Mouse (Mus musculus) inflammation-experienced regulatory T-cells, adult 6 months (primary cell): ENCODE data around the gene Kalrn. TPM values are rescaled to one million over a fixed set of nuclear protein-coding genes. Genes with fewer than 3 reads are reported as not detected.
"Not testable (repeated sequence)": the region's sequence is repeated elsewhere in the genome, so short reads cannot be mapped to it uniquely, and the experiment has no call there.

ENCODE experiments used
- ATAC-seq: one replicate; pipeline ENCODE4 v1.8.0; 2017
- polyA plus RNA-seq, 3 experiments: library from polyadenylated mRNA; unstranded; fragments of 100-300 nt; shearing (Covaris generic); gene quantifications; one replicate each; pipeline ENCODE4 v1.2.1; 2017

Kalrn gene
- polyA plus RNA-seq, 3 experiments from 2014 or later = 0.21 TPM; not detected in 2

GRCm38 (mm10) chr16:34095548-34096141 is 477.7 kb downstream of the Kalrn start:
- no peak for ATAC-seq

DNA sequence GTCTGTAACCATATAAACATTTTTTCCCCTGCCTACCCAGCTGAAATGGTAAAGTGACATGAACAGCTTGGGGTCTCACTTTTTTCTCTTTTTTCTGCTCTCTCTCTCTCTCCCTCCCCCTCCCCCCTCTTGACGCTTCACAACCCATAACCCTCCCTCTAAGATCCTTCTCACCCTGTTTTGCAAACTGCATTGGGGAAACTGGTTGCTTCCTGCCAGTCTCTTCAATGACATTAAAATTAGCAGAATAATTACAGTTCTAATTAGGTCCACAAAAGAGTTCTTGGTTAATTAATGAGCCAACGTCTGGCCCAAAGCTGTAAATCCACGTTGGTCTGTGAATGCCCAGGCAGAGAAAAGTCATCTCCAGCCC is 478.3 kb downstream of the Kalrn start:
- no peak for ATAC-seq

DNA sequence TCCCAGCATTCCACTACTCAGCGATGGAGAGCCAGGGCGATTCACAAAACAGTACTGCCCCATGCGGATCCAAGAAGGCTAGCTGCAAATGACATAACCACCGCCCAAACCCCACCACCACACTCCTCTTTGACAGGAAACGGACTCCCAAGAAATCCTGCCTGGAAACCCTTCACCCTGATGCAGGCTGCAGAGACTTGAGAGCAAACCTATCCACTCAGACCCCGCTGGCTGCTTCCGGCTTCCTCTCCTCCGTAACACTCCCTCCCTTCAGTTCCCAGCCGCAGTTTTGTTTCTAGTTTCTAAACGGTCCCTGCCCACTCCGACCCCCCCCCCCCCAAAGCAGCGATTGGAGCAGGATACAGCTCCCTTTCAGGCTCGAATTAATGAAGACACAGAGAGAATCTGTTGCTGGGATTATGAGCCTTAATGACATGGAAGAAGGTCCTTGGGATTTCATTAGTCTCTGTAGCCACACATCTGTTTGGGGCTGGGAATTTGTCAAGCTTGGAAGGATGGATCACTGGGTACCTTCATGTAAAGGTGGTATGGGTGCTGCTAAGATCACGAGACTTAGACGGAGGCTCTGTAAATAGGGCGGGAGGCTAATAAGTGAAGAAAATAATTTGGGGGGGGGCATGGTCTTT is 478.8 kb downstream of the Kalrn start:
- ATAC-seq = peak; percentile 52

GRCm38 (mm10) chr16:34093734-34094445 is 479.4 kb downstream of the Kalrn start:
- ATAC-seq = no peak

- ATAC-seq = no peak
These were observed 483.7 kb downstream of the Kalrn start for GRCm38 (mm10) chr16:34089528-34090095.

DNA sequence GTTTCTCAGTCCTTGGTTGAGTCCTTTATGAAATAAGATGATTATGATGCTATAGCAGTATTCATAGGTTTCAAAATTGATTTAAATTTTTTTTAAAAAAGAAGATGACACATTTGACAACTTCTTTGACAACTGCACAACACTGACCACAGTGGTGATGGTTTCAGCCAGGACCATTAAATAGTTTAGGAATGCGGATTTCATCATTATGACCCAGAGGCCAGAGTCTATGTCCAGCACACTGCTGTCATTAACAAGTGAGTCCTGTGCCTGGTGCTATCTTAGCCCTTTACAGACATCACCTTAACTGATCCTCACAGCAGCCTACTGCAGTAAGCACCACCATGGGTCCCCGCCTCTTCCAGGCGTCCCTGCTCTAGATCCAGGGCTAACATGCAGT is 484.3 kb downstream of the Kalrn start:
- ATAC-seq = no peak

DNA sequence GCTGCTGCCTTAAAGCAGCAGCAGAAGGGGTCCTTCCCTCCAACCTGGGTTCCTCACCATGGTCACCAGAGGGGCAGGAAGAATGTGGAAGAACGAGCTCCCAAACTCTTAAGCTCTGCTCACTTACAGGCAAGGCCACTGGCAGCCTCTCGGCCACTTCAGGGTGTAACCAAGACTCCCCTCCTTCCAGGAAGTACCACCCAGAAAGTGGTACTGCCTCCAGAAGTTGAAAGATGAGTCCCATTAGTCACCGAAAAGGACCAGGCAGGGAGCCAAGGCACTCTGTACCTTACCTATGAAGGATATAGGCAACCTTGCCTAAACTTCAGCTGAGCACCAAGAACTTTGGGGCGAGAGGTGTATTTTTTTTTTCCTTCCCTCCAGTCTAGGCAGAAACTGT is 485.0 kb downstream of the Kalrn start:
- no peak for ATAC-seq

- ATAC-seq = no peak
These were observed 489.0 kb downstream of the Kalrn start for GRCm38 (mm10) chr16:34084135-34084920.

DNA sequence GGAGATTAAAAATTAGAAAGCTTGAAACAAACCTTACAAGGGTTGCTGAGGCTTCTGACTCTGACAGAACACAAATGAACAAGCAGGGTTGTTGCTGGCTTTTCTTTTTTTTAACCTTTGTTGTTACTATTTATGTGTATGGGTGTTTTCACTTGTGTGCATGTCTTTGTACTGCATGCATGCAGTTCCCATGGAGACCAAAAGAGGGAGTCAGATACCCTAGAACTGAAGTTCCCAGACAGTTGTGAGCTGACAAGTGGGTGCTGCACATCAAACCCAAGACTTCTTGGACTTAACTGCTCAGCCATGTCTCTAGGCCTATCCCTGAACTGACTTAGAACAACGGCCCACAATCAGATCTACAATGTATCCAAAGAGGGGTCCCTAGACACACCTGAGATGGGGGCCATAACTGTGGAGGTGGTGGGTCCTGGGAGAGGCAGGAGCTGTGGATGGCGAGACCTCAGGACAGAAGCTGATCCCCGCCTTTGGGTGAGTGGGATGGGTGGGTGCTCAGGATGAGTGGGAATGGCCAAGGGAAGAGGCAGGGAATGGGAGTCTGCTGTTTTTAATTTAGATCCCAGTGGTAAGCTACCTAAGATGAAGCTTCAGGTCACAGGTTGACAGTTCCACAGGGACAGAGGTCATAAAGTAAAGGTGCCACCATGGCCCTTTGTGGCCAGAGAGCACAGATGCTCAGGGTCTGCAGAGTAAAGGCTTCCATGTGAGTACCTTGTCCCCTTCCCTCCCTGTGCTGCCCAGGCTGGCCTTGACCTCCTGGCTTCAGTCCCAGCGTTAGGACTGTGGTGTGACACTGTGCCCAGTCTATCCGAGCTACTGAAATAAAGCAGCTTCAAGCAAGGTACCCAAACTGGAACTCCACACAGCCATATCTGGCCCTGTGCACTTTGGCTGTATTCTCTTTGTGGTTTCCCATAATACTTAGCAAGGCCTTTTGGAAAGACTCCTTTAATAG is 490.6 kb downstream of the Kalrn start:
- no peak for ATAC-seq

DNA sequence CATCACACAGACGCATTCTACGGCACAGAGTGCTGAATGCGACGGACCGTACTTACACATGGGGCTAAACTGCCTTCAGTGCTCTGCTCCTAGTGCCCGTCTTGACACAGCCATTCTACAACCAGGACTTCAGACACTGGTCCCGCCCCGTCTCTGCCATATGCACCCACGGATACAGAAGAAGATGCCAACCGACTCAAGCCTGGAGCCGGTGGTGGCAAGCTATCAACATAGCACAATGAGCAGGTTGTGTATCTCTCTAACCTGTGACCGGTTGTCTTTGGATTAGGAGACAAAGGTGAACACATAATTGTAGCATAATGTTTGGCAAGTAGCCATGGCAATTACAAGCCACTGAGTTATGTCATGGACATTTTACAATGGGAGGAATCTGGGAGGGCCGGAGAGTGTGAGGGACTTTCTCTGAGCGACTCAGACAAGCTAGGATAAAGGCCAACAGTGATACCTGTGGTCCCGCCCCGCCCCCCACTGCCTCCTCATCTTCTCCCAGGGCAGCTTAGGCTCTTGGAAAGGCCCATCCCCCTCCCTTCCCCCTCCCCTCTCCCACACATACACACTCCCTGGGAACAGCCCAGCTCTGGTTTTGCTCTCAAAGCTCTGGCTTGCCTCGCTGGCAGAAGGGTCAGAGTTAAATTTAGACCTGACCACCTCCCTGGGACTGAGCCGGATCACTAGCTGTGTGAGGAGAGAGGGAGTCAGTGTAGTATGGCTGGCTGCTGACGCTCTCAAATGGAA is 491.5 kb downstream of the Kalrn start:
- no peak for ATAC-seq

GRCm38 (mm10) chr16:34081314-34081682 is 492.0 kb downstream of the Kalrn start:
- not testable (repeated sequence) for ATAC-seq

DNA sequence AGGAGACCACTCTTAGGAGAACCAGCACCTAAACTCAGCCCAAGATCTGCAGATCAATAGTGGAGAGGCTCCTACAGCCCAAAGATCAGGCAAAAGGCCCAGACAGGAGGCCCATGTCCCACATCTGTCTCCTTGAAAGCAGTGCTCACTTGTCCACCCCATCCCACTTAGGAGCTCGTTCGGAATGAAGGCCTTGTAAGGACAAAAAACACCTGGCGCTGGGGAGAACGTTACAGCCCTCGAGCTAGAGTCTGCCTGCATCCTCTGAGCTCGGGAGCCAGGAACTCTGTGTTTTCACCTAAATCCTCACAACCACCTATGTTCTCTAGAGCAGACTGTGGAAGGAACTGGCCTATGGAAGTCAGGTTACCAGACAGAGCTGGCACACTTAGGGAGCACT is 492.5 kb downstream of the Kalrn start:
- ATAC-seq = no peak

DNA sequence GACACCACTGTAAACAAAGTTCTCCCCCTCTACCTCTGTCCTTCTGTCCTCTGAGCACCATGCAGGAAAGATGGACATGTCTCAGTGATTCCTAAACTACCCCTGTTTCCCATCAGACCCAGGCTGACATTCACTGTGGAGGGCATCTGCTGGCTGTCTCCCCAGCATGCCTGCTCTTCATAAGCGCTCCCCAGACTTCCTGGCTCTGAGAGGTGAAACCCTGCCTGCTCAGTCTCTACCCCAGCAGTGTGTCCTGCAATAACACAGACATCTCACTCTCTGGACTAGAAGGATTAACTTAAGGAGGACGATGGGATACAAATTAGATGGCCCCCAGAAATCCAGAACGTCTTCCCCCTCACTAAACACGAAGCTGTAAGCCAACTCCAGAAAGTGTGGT is 493.8 kb downstream of the Kalrn start:
- no peak for ATAC-seq

DNA sequence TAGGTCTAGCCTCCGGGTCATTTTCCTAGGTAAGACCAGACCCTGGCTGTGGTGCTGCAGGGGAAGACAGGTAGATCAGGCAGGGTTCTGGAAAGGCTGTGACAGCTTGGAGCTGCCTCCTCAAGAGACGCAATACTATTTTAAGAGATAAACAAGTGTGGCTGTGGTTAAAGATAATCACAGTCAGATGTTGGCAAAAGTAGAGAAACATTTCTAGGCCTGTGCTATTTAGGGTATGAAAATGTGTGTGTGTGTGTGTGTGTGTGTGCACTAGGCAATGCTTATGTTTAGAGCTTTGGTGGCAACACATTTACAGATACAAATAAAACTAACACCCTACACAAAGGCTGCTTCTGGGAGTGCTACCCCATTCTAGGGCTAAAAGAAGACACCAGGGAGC is 494.6 kb downstream of the Kalrn start:
- ATAC-seq = no peak

DNA sequence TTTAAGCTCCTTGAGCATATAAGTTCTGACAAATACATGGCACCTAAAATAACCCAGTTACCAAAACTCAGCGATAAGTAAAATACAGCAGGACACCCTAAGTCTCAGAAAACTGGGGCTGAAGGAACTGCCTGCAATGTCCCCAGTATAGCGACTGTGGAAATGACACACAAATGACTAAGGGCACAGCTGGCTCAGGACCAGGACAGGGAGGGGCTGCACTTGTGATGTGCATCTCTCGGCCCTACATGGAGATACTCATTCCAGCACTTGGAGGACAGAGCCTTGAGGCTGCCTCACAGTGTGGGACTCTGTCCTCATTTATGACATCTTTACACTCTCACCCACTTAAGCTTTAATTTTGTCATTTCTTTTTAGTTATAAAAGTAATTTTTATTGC is 497.2 kb downstream of the Kalrn start:
- ATAC-seq = no peak

DNA sequence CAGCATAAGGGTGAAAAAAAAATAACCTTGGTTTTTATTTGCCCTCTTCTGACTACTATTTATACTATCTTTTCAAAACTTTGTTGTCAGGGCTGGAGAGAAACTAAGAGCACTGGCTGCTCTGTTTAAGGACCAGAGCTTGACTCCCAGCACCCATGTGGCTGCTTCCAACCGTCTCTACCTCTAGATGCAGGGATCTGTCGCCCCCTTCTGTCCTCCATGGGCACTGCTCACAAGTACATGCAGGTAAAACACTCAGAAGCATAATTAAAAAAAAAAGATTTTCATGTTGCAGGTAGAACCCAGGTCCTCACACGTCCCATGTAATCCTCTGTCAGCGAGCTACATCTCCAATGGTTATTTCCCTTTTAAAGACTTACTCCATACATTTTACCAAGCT is 499.4 kb downstream of the Kalrn start:
- ATAC-seq = no peak

- ATAC-seq = no peak
These were observed 501.2 kb downstream of the Kalrn start for GRCm38 (mm10) chr16:34072136-34072535.

DNA sequence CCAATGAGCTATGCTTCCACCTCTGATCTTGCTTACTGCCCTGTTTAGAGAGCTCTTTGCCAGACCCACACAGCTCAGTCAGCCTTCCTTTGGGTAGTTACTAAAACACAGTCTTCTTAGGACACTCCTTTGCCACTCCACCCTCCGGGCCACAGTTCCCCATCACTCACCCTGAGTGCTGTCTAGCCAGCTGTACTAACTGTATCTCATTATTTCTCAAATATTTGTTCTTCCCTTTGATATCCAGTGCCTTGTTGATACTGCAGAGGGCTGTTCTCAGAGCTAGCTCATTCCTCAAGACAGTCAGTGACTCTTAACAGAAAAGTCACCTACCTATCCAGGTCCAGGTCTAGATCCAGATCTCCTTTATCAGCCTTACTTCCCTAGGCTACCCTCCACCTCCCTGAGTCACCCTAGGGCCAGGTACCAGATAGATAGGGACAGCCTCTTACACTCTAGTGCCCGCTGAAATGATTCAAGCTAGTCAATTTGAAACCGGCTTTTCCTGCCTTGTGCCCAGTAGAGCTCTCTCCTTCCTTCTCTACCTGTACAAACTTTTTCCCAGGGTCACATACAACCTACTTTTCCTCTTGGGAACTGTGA is 502.0 kb downstream of the Kalrn start:
- ATAC-seq = no peak

- ATAC-seq = no peak
These were observed 503.9 kb downstream of the Kalrn start for GRCm38 (mm10) chr16:34069481-34069880.

- ATAC-seq = no peak
These were observed 506.4 kb downstream of the Kalrn start for GRCm38 (mm10) chr16:34066922-34067321.

DNA sequence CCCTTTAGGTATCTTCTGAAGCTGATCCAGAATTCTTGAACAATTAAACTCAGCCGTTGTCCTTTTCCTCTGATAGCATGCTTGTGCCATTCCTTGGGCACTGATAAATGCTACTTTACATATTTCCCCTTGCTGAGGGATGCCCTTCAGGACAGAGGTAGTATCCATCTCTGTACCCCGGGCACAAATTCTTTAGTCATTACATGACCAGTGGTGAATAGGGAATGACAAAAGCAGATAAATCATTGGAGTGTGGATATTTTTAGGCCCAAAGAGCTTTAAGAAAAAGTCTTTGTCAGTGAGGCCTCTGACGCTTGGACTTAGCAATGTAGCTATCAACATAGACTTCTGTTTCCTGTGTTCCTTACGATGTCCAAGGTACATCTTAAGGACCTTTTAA is 507.0 kb downstream of the Kalrn start:
- ATAC-seq = no peak
